Mouse (Mus musculus) left cerebral cortex, postnatal 10 days (tissue): ENCODE measurements around the gene Cyp2d9. TPM values are rescaled to one million over a fixed set of nuclear protein-coding genes. Genes with fewer than 3 reads are reported as not detected.
"Not testable (repeated sequence)": the region's sequence is repeated elsewhere in the genome, so short reads cannot be mapped to it uniquely, and the experiment has no call there.

Experiments used
- DNase-seq, 2 experiments: peaks; one replicate each; pipeline ENCODE4 v3.0.0; 2021 to 2022; ENCODE audit warnings: low spot score in 2 of 2, mixed read lengths in 1 of 2; ENCODE audit errors: extremely low spot score in 1 of 2
- intact Hi-C: fragments of 180-260 bp; cut with DNase I; formaldehyde crosslinking; loops from one replicate; pipeline ENCODE4 v1.15.1; 2025
- total RNA-seq, 2 experiments: library from RNA; stranded (reverse); gene quantifications; 2 replicates each; pipeline ENCODE4 v1.2.3; 2021

The Cyp2d9 gene
- not detected for total RNA-seq

GRCm38 (mm10) chr15:82433137-82433536, at the start of gene Cyp2d9:
Gene Cyp2d9 (plus strand): TSS chr15:82433437.
- intact Hi-C loops, result no loop called here
- DNase-seq, result no peak

GRCm38 (mm10) chr15:82385729-82386128, 47.5 kb upstream of the Cyp2d9 start:
- no peak for DNase-seq
- intact Hi-C loops, result no loop called here

GRCm38 (mm10) chr15:82389916-82390315, 43.3 kb upstream of the Cyp2d9 start:
- intact Hi-C loops, DNase-seq: not testable (repeated sequence)

GRCm38 (mm10) chr15:82393922-82394321, 39.3 kb upstream of the Cyp2d9 start, which contains the start of gene Cyp2d11:
Gene Cyp2d11 (minus strand): TSS chr15:82394022.
- DNase-seq, intact Hi-C loops: not testable (repeated sequence)

GRCm38 (mm10) chr15:82395955-82396354, 37.3 kb upstream of the Cyp2d9 start:
- intact Hi-C loops, DNase-seq: not testable (repeated sequence)

GRCm38 (mm10) chr15:82401516-82401915, 31.7 kb upstream of the Cyp2d9 start:
- DNase-seq, result no peak
- intact Hi-C loops, result loop anchor here (5.0 kb wide), 1 partner anchor 46 kb away; no protein-coding TSS in a partner anchor

- intact Hi-C loops, result loop anchor here (5.0 kb wide), 1 partner anchor 45 kb away; no protein-coding TSS in a partner anchor
- DNase-seq, result no peak
Observed at GRCm38 (mm10) chr15:82402106-82402505, 31.1 kb upstream of the Cyp2d9 start.

GRCm38 (mm10) chr15:82402741-82403140, 30.5 kb upstream of the Cyp2d9 start:
- no peak for DNase-seq
- intact Hi-C loops, result loop anchor here (5.0 kb wide), 1 partner anchor 45 kb away; no protein-coding TSS in a partner anchor

- intact Hi-C loops, result loop anchor here (5.0 kb wide), 1 partner anchor 44 kb away; no protein-coding TSS in a partner anchor
Observed at GRCm38 (mm10) chr15:82403606-82404005, 29.6 kb upstream of the Cyp2d9 start.

GRCm38 (mm10) chr15:82404163-82404562, 29.1 kb upstream of the Cyp2d9 start:
- intact Hi-C loops, result loop anchor here (5.0 kb wide), 1 partner anchor 43 kb away; no protein-coding TSS in a partner anchor

More at GRCm38 (mm10) chr15:82403606-82404005, 29.6 kb upstream of the Cyp2d9 start:
- DNase-seq, result no peak

GRCm38 (mm10) chr15:82406981-82407380, 26.3 kb upstream of the Cyp2d9 start, which contains the start of gene Cyp2d10:
Gene Cyp2d10 (minus strand): TSS chr15:82407195.
- intact Hi-C loops, result no loop called here
- DNase-seq, result no peak

More at GRCm38 (mm10) chr15:82404163-82404562, 29.1 kb upstream of the Cyp2d9 start:
- DNase-seq, result no peak

GRCm38 (mm10) chr15:82407536-82407935, 25.7 kb upstream of the Cyp2d9 start:
- DNase-seq, result no peak
- intact Hi-C loops, result no loop called here

- intact Hi-C loops, result loop anchor here (2.0 to 5.0 kb wide), 2 partner anchors 62 to 150 kb away; partner anchors contain the start of gene Ndufa6
Observed at GRCm38 (mm10) chr15:82416797-82417789, 16.1 kb upstream of the Cyp2d9 start.

GRCm38 (mm10) chr15:82418616-82419015, 14.6 kb upstream of the Cyp2d9 start:
- intact Hi-C loops, result loop anchor here (5.0 kb wide), 1 partner anchor 151 kb away; no protein-coding TSS in a partner anchor
- DNase-seq, result no peak

More at GRCm38 (mm10) chr15:82416797-82417789, 16.1 kb upstream of the Cyp2d9 start:
- peak; percentile 77 to 85 for DNase-seq

GRCm38 (mm10) chr15:82422935-82423334, 10.3 kb upstream of the Cyp2d9 start:
- no peak for DNase-seq
- intact Hi-C loops, result no loop called here

GRCm38 (mm10) chr15:82423471-82423870, 9.8 kb upstream of the Cyp2d9 start:
- intact Hi-C loops, result no loop called here
- no peak for DNase-seq

- no peak for DNase-seq
- intact Hi-C loops, result no loop called here
Observed at GRCm38 (mm10) chr15:82433621-82434020, 384 bp downstream of the Cyp2d9 start.

GRCm38 (mm10) chr15:82434541-82434940, 1.3 kb downstream of the Cyp2d9 start:
- intact Hi-C loops, result no loop called here
- no peak for DNase-seq

GRCm38 (mm10) chr15:82435011-82435410, 1.8 kb downstream of the Cyp2d9 start:
- no peak for DNase-seq
- intact Hi-C loops, result no loop called here
